Mouse (Mus musculus) neutrophil, adult 83 days (primary cell): Measurements from ENCODE around the gene Ccdc82. TPM values are rescaled to one million over a fixed set of nuclear protein-coding genes. Genes with fewer than 3 reads are reported as not detected.

Experiments
- total RNA-seq, 2 experiments: library from RNA; stranded (reverse); gene quantifications; one replicate each; pipeline ENCODE4 v1.2.4; 2023

Gene Ccdc82
- total RNA-seq = 10 to 100 TPM; 34.9 to 38.3 TPM

DNA sequence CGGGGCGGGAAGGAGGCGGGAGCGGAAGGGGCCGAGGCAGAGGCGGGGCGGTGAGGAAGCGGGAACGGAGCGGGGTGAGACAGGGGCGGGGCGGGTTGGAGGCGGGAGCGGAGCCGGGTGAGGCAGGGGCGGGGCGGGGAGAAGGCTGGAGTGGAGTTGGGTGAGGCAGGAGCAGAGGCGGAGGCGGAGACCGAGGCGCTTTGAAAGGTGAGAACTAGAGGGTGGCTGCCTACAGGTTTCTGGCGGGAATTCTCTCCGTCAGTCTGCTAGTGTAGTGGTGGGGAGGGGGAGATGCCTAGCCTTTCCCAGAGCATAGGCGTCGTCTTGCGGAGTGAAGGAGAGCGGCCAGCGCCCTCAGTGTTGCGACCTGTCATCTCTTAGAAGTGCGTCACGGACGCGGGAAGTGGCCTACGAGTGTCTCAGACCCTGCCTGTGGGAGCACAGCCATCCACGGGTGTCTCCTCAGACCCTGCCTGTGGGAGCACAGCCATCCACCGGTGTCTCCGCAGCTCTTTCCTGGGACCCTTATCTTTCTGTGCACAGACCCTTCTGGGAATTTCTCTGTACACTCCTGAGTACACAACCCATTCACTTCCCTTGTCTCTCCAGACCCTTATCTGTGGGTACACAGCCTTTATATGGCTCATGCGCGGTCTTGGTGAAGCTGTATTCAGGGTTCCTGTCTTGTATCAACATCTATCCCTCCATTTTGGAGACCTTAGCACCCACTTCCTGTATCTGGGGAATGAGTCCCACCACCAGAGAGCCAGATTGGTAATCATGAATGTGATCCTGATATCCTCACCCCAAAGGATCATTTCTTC, at the start of gene Ccdc82:
Ccdc82 (plus strand) TSS at position 141 of the 824 bp plus-strand sequence.

DNA sequence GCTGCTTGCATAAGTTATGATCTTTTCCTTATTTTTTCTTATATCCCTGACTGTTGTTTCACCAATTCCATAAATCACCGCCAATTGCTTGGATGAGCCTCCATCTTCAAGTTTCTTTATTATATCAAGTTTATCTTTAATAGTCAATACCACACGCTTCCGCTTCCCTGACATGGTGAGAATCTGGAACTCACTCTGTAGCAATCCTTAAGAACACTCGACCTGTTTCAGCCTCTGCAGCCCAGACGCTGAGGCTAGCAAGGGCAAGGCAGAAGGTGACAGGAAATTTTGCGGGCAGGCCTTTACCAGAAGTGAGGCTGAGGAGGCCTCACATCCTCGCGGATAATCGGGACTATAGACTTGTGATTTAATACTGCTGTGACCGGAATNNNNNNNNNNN, 1.3 kb upstream of the Ccdc82 start, which contains the start of gene Jrkl:
Jrkl (minus strand) TSS at position 349 of the 400 bp plus-strand sequence.

GRCm38 (mm10) chr9:13297668-13298512, 51.1 kb downstream of the Ccdc82 start, which contains the start of gene Maml2:
Maml2 (plus strand) TSS chr9:13297957.

Other genes with a start within 250 kb of the Ccdc82 start
- gene Jrkl, start 1.1 kb upstream of the Ccdc82 start, total RNA-seq = 10 to 100 TPM; 11.2 to 12.0 TPM
- 1 to 10 TPM; 1.4 to 1.5 TPM for gene Maml2, start 51.0 kb downstream of the Ccdc82 start, total RNA-seq
- not detected for gene Gm17571, start 199.8 kb downstream of the Ccdc82 start, total RNA-seq